ENCODE assay signal across 11 mouse cellular contexts in genomic region chr7:49485292-49485847, GRCm38 (mm10).
DNase-seq lines count a peak whose midpoint lies in the region; ATAC-seq lines count a peak whose summit lies in the region.
"Had no signal": no experiment of that assay in that cellular context is flagged by ENCODE, and none has a peak within 500 bp of the region (broad histone marks: within the 10 kb centered on the region; RNA-seq: fewer than 3 reads in every experiment).

No protein-coding gene starts in this region.

- peaks cover 54% of the 10 kb centered on the region for H3K4me1 ChIP-seq in kidney, embryonic 16.5 days (ENCODE audit: insufficient read depth, low read length)
- H3K4me1 ChIP-seq in embryonic facial prominence, embryonic 13.5 days: peaks cover 34% of the 10 kb centered on the region
- H3K4me1 ChIP-seq in limb, embryonic 13.5 days: peaks cover 26% of the 10 kb centered on the region
- H3K4me1 ChIP-seq in intestine, embryonic 16.5 days (ENCODE audit: control insufficient read depth, insufficient read depth, low read length): peaks cover 13% of the 10 kb centered on the region; the same call in 1 of the 2 replicates

- H3K9ac ChIP-seq in kidney, embryonic 16.5 days (replicated peaks; ENCODE audit: low read length): peak overlapping the region; percentile 13; the same call in 1 of the 2 replicates
- H3K9ac ChIP-seq in embryonic facial prominence, embryonic 13.5 days: peak overlapping the region; percentile 32; the same call in 1 of the 2 replicates
- H3K9ac ChIP-seq in limb, embryonic 13.5 days: no peak overlapping the region
- H3K9ac ChIP-seq in intestine, embryonic 16.5 days (ENCODE audit: low read depth, low read length): no peak overlapping the region

- H3K36me3 ChIP-seq in kidney, embryonic 16.5 days (ENCODE audit: insufficient read depth, low read length): no peaks in the 10 kb centered on the region
- H3K36me3 ChIP-seq in embryonic facial prominence, embryonic 13.5 days: no peaks in the 10 kb centered on the region
- no peaks in the 10 kb centered on the region for H3K36me3 ChIP-seq in limb, embryonic 13.5 days
- no peaks in the 10 kb centered on the region for H3K36me3 ChIP-seq in intestine, embryonic 16.5 days (ENCODE audit: control insufficient read depth, insufficient read depth, low read length)
- H3K36me3 ChIP-seq: G1E had no signal

- ATAC-seq in kidney, embryonic 16.5 days (ENCODE audit: low FRiP score, low TSS enrichment): no peak
- no peak for ATAC-seq in embryonic facial prominence, embryonic 13.5 days (ENCODE audit: insufficient number of reproducible peaks, insufficient read depth, low FRiP score, low TSS enrichment, low read depth)
- ATAC-seq in limb, embryonic 13.5 days (ENCODE audit: low FRiP score, low read depth): peak; percentile 60
- no peak for ATAC-seq in intestine, embryonic 16.5 days

- peak; percentile 54 for DNase-seq in embryo, embryonic 10 days (ENCODE audit: low spot score)
- DNase-seq in embryo, embryonic 9.5 days (ENCODE audit: extremely low spot score): no peak
- DNase-seq in kidney, postnatal 10 days: no peak
- no peak for DNase-seq in urinary bladder, postnatal 14 days (ENCODE audit: low spot score)
- DNase-seq: adrenal gland, adult 2 months; thymus, adult 2 months had no signal

- WGBS in kidney, embryonic 16.5 days: 28% methylated on average over 9 of the region's 9 CpGs
- WGBS in embryonic facial prominence, embryonic 13.5 days: 20% methylated on average over 9 of the region's 9 CpGs
- 18% methylated on average over 9 of the region's 9 CpGs for WGBS in limb, embryonic 13.5 days
- WGBS in intestine, embryonic 16.5 days: 55% methylated on average over 9 of the region's 9 CpGs

- no peak overlapping the region for H3K4me3 ChIP-seq in kidney, embryonic 16.5 days (ENCODE audit: low read length)
- H3K4me3 ChIP-seq in embryonic facial prominence, embryonic 13.5 days: no peak overlapping the region
- H3K4me3 ChIP-seq in limb, embryonic 13.5 days: no peak overlapping the region
- no peak overlapping the region for H3K4me3 ChIP-seq in intestine, embryonic 16.5 days (ENCODE audit: low read length)

- H3K27me3 ChIP-seq in kidney, embryonic 16.5 days (ENCODE audit: insufficient read depth, low read length): no peaks in the 10 kb centered on the region
- no peaks in the 10 kb centered on the region for H3K27me3 ChIP-seq in embryonic facial prominence, embryonic 13.5 days
- H3K27me3 ChIP-seq in limb, embryonic 13.5 days: peaks cover 10% of the 10 kb centered on the region
- no peaks in the 10 kb centered on the region for H3K27me3 ChIP-seq in intestine, embryonic 16.5 days (replicated peaks; ENCODE audit: control insufficient read depth, insufficient read depth, low read length)

- peak overlapping the region; percentile 66 for H3K27ac ChIP-seq in kidney, embryonic 16.5 days (ENCODE audit: low read length)
- no peak overlapping the region for H3K27ac ChIP-seq in embryonic facial prominence, embryonic 13.5 days
- H3K27ac ChIP-seq in limb, embryonic 13.5 days: no peak overlapping the region
- H3K27ac ChIP-seq in intestine, embryonic 16.5 days (ENCODE audit: low read length): no peak overlapping the region

- H3K9me3 ChIP-seq in kidney, embryonic 16.5 days (ENCODE audit: low read length): no peaks in the 10 kb centered on the region
- H3K9me3 ChIP-seq in embryonic facial prominence, embryonic 13.5 days: no peaks in the 10 kb centered on the region
- no peaks in the 10 kb centered on the region for H3K9me3 ChIP-seq in limb, embryonic 13.5 days
- no peaks in the 10 kb centered on the region for H3K9me3 ChIP-seq in intestine, embryonic 16.5 days (ENCODE audit: control insufficient read depth, low read length)

- H3K4me2 ChIP-seq in kidney, embryonic 16.5 days (replicated peaks; ENCODE audit: low read depth, low read length): peak overlapping the region; percentile 2; the same call in 1 of the 2 replicates
- no peak overlapping the region for H3K4me2 ChIP-seq in embryonic facial prominence, embryonic 13.5 days
- H3K4me2 ChIP-seq in limb, embryonic 13.5 days (replicated peaks): peak overlapping the region; percentile 36
- no peak overlapping the region for H3K4me2 ChIP-seq in intestine, embryonic 16.5 days (ENCODE audit: low read depth, low read length)

Comparison
In these comparisons a context has a peak if more than half of its experiments do, and no peak if none do; other contexts are left out.
1. H3K4me2 ChIP-seq: peak in kidney, embryonic 16.5 days (single experiment) and limb, embryonic 13.5 days (single experiment); none in embryonic facial prominence, embryonic 13.5 days (single experiment) and intestine, embryonic 16.5 days (single experiment).
2. H3K9ac ChIP-seq: peak in kidney, embryonic 16.5 days (single experiment) and embryonic facial prominence, embryonic 13.5 days (single experiment); none in limb, embryonic 13.5 days (single experiment) and intestine, embryonic 16.5 days (single experiment).